Mouse (Mus musculus): Measurements from ENCODE around the gene Ctnnd2. TPM values are rescaled to one million over a fixed set of nuclear protein-coding genes. Genes with fewer than 3 reads are reported as not detected.

Ctnnd2 gene
- total RNA-seq, 1 experiment from 2014 or later: 2.4 TPM

DNA sequence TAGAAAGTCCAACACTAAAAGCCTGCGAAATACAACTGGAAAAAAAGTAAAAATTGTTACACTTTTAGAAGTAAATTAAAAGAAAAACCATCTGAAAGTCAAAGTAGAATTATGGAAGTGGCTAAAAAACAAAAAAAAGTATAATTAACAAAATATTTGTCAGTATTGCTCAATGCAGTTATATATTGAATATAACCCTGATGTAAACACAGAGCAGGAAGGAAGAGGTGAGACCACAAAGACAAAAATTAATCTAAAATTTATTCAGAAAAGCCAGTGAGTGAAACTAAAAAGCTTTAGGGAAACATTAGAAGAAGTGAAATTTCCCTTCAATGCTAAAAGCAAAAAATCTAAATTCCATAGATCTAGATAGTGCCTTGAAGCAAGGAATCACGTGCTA lies 392.2 kb downstream of the Ctnnd2 start:
- ATAC-seq (replicated peaks in 1 of 2; ENCODE audit: insufficient read depth in 1 of 2, low FRiP score in 2 of 2, low TSS enrichment in 1 of 2, low read depth in 1 of 2, poor library complexity in 2 of 2, severe bottlenecking in 2 of 2): no peak; a peak in 1 of 4 replicates

DNA sequence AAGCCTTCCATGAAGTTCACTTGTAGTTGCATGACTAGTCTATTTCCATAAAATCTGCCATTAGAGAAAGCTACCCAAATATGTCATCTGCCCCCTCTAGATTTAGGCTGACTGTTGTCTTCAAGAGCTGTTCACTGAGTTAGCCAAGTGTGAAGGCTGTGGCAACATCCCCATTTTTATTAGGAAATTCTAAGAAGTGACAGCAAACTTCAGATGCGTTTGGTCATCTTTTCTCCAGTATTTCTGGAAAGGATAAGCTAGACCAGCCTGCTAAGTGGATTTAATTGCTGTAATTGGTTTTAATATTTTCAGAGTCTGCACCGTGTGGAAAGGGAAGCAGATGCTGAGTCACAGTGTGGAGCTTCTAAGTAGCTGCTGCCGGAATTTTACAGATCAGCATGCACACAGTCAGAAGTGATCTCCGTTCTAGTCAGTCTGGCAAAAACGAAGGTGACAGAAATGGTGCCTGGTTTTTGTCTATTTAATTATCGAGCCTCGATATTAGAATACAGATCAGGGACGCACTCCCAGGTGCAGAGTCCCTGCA lies 397.9 kb downstream of the Ctnnd2 start:
- ATAC-seq (replicated peaks in 1 of 2; ENCODE audit: insufficient read depth in 1 of 2, low FRiP score in 2 of 2, low TSS enrichment in 1 of 2, low read depth in 1 of 2, poor library complexity in 2 of 2, severe bottlenecking in 2 of 2): no peak

- no peak for ATAC-seq (replicated peaks in 1 of 2; ENCODE audit: insufficient read depth in 1 of 2, low FRiP score in 2 of 2, low TSS enrichment in 1 of 2, low read depth in 1 of 2, poor library complexity in 2 of 2, severe bottlenecking in 2 of 2)
Observed at GRCm38 (mm10) chr15:30587446-30587845, 415.1 kb downstream of the Ctnnd2 start.

DNA sequence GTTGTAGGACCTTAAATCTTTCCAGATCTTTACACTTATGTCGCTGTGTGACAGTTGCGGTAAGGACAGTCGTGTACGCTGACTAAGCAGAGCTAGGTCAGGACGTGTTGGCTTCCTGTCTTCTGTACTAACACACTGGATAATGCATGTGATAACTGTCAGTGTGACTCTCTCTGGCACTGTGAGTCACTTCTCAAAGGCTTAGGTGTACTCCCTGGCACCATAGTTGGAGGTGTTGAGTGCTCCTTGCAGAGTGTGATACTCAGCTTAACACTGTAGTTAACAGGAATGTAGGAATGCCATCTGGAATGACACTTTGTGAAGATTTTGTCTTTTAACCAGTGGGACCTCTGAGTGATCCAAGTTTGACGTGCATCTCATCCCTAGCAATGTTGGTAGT lies 418.5 kb downstream of the Ctnnd2 start:
- no peak for ATAC-seq (replicated peaks in 1 of 2; ENCODE audit: insufficient read depth in 1 of 2, low FRiP score in 2 of 2, low TSS enrichment in 1 of 2, low read depth in 1 of 2, poor library complexity in 2 of 2, severe bottlenecking in 2 of 2)

DNA sequence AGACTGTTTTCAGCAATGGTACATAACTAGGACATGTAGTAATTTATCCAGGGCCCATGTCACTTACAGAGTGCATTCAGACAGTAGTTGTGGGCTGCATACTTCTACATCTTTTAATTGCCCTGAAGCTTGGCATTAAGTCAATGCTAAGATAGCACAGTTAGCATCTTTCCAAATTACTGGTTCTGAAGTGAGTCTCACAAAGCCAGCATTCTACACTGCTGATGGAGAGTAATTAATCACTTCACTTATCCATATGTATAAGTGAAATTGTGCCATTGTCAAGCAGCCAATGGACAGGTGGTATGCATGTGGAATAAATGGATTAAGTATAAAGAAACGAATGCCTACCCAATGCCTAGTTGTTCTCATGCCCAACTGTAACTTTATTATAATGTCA lies 423.1 kb downstream of the Ctnnd2 start:
- ATAC-seq (replicated peaks in 1 of 2; ENCODE audit: insufficient read depth in 1 of 2, low FRiP score in 2 of 2, low TSS enrichment in 1 of 2, low read depth in 1 of 2, poor library complexity in 2 of 2, severe bottlenecking in 2 of 2): no peak

- peak; percentile 99 for ATAC-seq (replicated peaks in 1 of 2; ENCODE audit: insufficient read depth in 1 of 2, low FRiP score in 2 of 2, low TSS enrichment in 1 of 2, low read depth in 1 of 2, poor library complexity in 2 of 2, severe bottlenecking in 2 of 2)
Observed at GRCm38 (mm10) chr15:30610613-30611012, 438.2 kb downstream of the Ctnnd2 start.

GRCm38 (mm10) chr15:30615451-30615850 lies 443.1 kb downstream of the Ctnnd2 start:
- ATAC-seq (replicated peaks in 1 of 2; ENCODE audit: insufficient read depth in 1 of 2, low FRiP score in 2 of 2, low TSS enrichment in 1 of 2, low read depth in 1 of 2, poor library complexity in 2 of 2, severe bottlenecking in 2 of 2): no peak

GRCm38 (mm10) chr15:30616861-30617260 lies 444.5 kb downstream of the Ctnnd2 start:
- ATAC-seq (replicated peaks in 1 of 2; ENCODE audit: insufficient read depth in 1 of 2, low FRiP score in 2 of 2, low TSS enrichment in 1 of 2, low read depth in 1 of 2, poor library complexity in 2 of 2, severe bottlenecking in 2 of 2): no peak

- no peak for ATAC-seq (replicated peaks in 1 of 2; ENCODE audit: insufficient read depth in 1 of 2, low FRiP score in 2 of 2, low TSS enrichment in 1 of 2, low read depth in 1 of 2, poor library complexity in 2 of 2, severe bottlenecking in 2 of 2)
Observed at GRCm38 (mm10) chr15:30617932-30618331, 445.5 kb downstream of the Ctnnd2 start.

DNA sequence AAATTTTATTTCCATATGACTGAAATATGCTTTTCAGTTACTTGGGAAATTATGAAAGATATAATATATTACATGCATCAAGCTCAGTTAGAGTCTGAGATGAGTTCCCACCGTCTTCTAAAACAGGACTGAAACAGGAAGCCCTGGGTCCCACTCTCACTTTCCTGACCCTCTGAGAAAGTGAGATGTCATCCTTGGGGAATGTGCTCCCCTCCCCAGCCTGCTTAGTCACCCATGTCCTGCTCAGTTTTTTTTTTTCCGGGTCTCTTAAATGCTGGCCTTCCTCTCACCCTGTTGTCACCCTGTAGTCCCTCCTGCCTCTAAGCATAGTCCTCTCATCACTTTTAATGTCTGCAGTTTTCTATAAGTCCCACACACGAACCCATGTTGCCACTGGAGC lies 456.1 kb downstream of the Ctnnd2 start:
- no peak for ATAC-seq (replicated peaks in 1 of 2; ENCODE audit: insufficient read depth in 1 of 2, low FRiP score in 2 of 2, low TSS enrichment in 1 of 2, low read depth in 1 of 2, poor library complexity in 2 of 2, severe bottlenecking in 2 of 2)

DNA sequence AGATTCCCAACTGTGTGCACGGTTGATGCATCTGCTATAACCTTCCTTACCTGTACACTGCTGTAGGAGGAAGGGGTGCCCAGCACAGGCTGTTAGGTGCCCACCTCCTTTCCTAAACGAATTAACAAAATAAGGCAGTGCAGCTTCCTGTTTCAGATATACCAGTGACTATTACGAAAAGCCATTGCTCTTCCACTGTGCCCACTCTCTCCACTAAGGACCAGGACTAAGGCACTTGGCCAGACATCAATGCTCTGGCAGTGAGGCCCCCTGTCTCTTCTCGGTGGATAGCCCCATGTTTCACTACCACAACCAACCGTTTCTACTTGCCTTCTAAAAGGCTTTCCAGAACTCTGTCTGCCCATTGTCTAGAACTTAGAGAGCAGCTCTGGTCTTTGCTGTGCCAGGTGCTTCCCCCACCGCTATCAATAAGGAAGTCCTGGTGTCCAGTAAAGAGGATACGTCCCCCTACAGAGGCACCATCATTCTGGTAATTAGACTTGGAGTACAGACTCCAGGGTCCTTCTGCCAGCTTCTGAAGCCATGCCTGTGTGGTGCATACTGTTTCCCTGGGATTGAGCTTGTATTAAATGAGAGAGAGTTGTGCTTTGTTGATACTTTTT lies 459.8 kb downstream of the Ctnnd2 start:
- ATAC-seq (replicated peaks in 1 of 2; ENCODE audit: insufficient read depth in 1 of 2, low FRiP score in 2 of 2, low TSS enrichment in 1 of 2, low read depth in 1 of 2, poor library complexity in 2 of 2, severe bottlenecking in 2 of 2): 0 out of 4 replicates have a peak, but pooled peaks have one; percentile 25 to 37

DNA sequence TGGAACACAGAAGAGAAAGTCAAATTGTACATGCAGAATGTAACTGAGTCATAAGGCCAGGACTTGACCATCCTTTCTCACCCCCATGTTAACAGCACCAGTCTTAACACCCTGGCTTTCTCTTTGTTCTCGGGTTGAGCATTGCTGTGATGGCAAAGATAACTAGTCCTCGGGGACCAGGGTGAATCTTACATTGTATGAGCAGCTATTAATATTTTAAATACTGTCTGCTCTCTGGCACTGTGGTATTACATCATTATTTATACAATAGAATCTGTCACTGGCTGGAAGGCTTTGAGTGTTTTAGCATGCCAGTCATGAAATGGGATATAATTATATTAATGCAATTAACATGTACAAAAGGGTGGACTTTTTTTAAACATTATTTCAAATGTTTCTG lies 461.5 kb downstream of the Ctnnd2 start:
- no peak for ATAC-seq (replicated peaks in 1 of 2; ENCODE audit: insufficient read depth in 1 of 2, low FRiP score in 2 of 2, low TSS enrichment in 1 of 2, low read depth in 1 of 2, poor library complexity in 2 of 2, severe bottlenecking in 2 of 2)

GRCm38 (mm10) chr15:30634522-30634921 lies 462.1 kb downstream of the Ctnnd2 start:
- no peak for ATAC-seq (replicated peaks in 1 of 2; ENCODE audit: insufficient read depth in 1 of 2, low FRiP score in 2 of 2, low TSS enrichment in 1 of 2, low read depth in 1 of 2, poor library complexity in 2 of 2, severe bottlenecking in 2 of 2)

DNA sequence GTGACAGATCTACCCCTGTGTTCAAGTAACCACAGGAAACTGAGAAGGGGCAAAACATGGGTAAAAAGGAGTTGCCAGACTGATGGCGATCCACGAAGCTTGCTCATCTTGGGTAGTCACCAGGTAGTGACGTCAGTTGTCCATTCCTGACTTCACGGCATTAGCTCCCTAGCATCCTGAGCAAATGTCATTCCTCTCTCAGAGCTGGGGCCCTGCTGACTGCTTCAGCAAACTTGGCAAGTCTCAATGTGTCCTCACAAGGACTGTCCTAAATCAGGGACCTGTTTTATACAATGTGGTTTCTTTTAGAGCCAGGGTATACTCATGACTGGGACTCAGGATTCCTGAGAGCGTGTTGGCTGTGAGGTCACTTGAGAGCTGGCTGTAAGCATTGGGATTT lies 468.3 kb downstream of the Ctnnd2 start:
- ATAC-seq (replicated peaks in 1 of 2; ENCODE audit: insufficient read depth in 1 of 2, low FRiP score in 2 of 2, low TSS enrichment in 1 of 2, low read depth in 1 of 2, poor library complexity in 2 of 2, severe bottlenecking in 2 of 2): no peak

GRCm38 (mm10) chr15:30645688-30646087 lies 473.3 kb downstream of the Ctnnd2 start:
- no peak for ATAC-seq (replicated peaks in 1 of 2; ENCODE audit: insufficient read depth in 1 of 2, low FRiP score in 2 of 2, low TSS enrichment in 1 of 2, low read depth in 1 of 2, poor library complexity in 2 of 2, severe bottlenecking in 2 of 2)

GRCm38 (mm10) chr15:30646501-30647431 lies 474.4 kb downstream of the Ctnnd2 start:
- ATAC-seq (replicated peaks in 1 of 2; ENCODE audit: insufficient read depth in 1 of 2, low FRiP score in 2 of 2, low TSS enrichment in 1 of 2, low read depth in 1 of 2, poor library complexity in 2 of 2, severe bottlenecking in 2 of 2): 0 out of 4 replicates have a peak, but pooled peaks of 1 of the 2 experiments have one; percentile 18

DNA sequence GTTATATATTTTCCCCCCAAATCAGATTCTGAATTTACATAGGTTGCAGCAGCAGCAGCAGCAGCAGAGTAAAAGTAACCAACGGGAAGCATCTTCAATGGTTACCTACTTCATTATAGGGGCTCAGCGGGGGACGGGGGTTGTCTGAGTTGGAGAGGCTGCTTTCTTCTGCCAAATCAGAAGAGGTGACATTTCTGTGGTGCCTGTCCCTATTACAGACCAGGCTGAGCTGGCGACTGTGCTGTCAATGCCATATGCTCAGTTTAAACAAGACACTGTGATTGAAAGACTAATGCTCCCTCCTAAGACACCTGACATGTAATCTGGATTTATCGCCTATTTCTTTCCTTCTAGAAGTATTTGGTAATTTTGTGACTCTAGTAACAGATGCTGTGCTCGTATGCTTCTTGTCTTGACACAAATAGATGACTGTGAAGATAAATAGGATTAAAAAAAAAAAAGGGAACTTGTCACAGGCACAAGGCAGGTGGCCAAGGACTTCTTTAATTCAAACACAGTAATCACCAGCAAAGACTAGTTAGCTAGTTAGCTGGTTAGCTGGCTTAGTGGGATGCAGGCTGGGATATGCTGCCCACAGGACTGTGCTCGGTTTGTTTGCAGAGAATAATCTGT lies 475.4 kb downstream of the Ctnnd2 start:
- peak; percentile 52 to 63 for ATAC-seq (replicated peaks in 1 of 2; ENCODE audit: insufficient read depth in 1 of 2, low FRiP score in 2 of 2, low TSS enrichment in 1 of 2, low read depth in 1 of 2, poor library complexity in 2 of 2, severe bottlenecking in 2 of 2)

DNA sequence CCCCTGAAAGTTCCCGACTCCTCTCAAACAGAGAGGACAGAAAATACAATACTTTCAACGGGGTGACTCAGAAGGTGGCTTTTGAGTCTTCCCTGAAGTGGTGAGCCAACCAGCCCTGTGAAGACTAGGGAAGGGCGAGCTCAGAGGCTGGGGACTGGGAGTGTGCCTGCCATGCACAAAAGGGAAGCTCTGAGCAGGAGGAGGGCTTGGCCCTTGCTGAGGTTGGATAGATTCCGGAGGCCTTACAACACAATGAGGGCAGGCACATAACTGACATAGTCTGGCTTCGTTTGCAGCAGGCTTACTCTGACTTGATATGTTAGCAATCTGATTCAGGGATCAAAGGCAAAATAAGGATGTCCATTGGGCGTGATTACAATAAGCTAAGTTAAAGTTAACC lies 477.6 kb downstream of the Ctnnd2 start:
- ATAC-seq (replicated peaks in 1 of 2; ENCODE audit: insufficient read depth in 1 of 2, low FRiP score in 2 of 2, low TSS enrichment in 1 of 2, low read depth in 1 of 2, poor library complexity in 2 of 2, severe bottlenecking in 2 of 2): no peak

Measured in hematopoietic stem cell, adult 5-6 weeks (primary cell).